Mouse (Mus musculus) kidney, postnatal 25 days (tissue): ENCODE measurements around the gene Pcdh15.

Experiments
- DNase-seq, 2 experiments: peaks; one replicate each; pipeline ENCODE4 v3.0.0; 2021; ENCODE audit warnings: mixed read lengths in 2 of 2

The Pcdh15 gene

DNA sequence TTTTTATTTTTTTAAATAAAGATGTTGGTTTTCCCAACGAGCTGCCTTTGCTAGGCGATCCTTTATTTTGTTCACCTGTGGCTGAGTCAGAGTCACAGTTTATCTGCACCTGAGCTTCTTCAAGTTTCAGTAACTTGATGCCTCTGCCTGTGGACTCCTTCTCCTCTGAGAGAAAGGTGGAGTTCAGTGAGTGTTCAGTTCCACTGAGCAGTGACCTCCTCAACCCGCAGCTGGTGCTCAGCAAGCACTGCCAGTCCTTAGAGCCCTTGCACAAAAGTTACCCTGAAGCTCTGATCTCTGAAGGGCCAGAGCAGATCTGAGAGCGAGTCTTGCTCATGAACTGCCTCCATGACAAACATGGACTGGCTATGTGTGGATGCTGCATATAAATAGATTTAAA is 724.1 kb downstream of the Pcdh15 start:
- DNase-seq, result no peak

- no peak for DNase-seq
Observed at GRCm38 (mm10) chr10:73826354-73826753, 727.2 kb downstream of the Pcdh15 start.

GRCm38 (mm10) chr10:73828781-73829180 is 729.6 kb downstream of the Pcdh15 start:
- DNase-seq, result no peak

- DNase-seq, result no peak
Observed at GRCm38 (mm10) chr10:73844998-73845397, 745.9 kb downstream of the Pcdh15 start.

- DNase-seq, result no peak
Observed at GRCm38 (mm10) chr10:73862181-73862580, 763.0 kb downstream of the Pcdh15 start.

GRCm38 (mm10) chr10:73878055-73878728 is 779.0 kb downstream of the Pcdh15 start:
- no peak for DNase-seq

DNA sequence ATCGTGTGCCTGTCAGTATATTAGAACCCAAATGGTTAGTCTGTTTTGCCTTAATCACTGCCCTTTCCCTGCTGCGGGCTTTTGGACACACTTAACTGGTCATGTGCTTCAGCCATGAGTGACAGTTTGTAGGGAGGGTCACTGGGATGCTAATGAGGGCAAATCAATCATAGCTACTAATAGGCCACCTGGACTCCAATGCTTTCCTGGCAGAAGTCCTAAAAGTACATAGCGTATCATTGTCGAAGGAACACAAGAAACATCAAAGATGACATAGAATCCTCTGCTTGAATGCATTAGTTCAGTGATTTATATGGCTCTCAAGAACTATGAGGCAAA is 779.6 kb downstream of the Pcdh15 start:
- DNase-seq, result no peak

GRCm38 (mm10) chr10:73887771-73888170 is 788.6 kb downstream of the Pcdh15 start:
- DNase-seq, result no peak

GRCm38 (mm10) chr10:73892251-73892650 is 793.1 kb downstream of the Pcdh15 start:
- no peak for DNase-seq

- no peak for DNase-seq
Observed at GRCm38 (mm10) chr10:73896086-73896607, 797.0 kb downstream of the Pcdh15 start.

- no peak for DNase-seq
Observed at GRCm38 (mm10) chr10:73899165-73899564, 800.0 kb downstream of the Pcdh15 start.

DNA sequence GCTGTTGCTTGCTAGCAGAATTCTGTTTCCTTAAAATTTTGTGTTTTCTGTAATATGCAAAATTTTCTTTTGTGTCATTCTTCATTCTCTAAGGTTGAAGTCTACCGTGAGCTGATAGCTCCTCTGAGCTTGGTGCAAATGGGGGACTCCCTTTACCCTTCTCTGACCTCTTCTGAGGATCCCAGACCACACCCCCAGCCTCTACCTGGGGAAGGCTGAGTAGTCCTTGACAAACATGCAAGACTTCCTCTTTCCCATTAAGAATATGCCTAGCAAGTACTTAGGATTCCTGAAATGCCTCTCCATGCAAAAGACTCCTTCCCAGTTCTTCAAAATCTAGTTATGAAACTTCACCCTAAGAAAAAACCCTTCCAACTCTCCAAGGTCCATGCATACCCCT is 808.5 kb downstream of the Pcdh15 start:
- DNase-seq, result no peak

GRCm38 (mm10) chr10:73908568-73908967 is 809.4 kb downstream of the Pcdh15 start:
- no peak for DNase-seq

DNA sequence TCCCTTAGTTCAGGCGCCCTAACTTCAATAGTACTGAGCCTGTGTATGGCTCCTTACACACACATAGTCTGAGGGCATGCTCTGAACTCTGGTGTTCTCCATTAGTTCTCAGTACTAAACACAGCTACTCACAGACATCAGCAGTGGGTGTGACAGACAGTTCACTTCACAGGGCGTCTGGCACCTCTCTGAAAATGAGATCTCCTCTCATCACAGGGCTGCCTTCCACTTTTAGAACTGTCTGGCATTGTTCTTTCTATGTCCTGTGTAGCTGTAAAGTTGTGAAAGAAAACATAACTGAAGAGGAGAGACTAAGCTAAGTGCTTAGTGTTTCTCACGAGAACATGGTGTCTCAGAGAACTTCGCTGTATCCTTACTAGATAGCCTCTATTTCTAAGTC is 816.0 kb downstream of the Pcdh15 start:
- DNase-seq, result no peak

DNA sequence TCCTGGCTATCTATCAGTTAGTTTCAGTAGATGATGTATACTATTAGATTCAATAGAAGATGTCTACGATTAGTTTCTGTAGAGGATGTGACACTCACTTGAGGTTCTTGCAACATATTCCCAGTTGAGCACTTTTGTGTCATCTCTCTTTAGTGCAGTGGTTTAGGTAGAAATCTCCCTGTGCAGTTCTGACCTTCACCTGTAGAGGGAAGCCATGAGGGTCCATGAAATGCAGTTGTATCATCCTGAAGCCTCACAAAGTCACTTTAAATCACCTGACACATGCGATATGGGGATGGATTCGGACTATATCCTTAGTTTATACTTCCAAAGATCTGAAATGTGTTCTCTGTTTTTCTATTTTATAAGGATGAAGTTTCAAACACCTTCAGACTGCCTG is 822.4 kb downstream of the Pcdh15 start:
- peak in 1 of 2 experiments; percentile 7 for DNase-seq

- DNase-seq, result no peak
Observed at GRCm38 (mm10) chr10:73928672-73929071, 829.5 kb downstream of the Pcdh15 start.

- DNase-seq, result no peak
Observed at GRCm38 (mm10) chr10:73929718-73930117, 830.6 kb downstream of the Pcdh15 start.

DNA sequence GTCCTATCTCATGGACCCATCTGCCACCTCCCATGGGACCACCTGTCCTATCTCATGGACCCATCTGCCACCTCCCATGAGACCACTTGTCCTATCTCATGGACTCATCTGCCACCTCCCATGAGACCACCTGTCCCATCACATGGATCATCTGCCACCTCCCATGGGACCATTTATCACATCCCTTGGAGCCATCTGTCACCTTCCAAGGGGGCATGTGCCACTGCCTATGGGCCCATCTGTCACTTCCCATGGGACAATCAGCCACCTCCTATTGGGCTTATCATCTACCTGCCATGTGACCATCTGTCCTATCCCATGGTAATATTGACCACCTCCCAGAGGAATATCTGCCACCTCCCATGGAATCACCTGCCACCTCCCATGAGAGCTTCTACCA is 832.0 kb downstream of the Pcdh15 start:
- no peak for DNase-seq

GRCm38 (mm10) chr10:73931996-73932679 is 833.0 kb downstream of the Pcdh15 start:
- no peak for DNase-seq

GRCm38 (mm10) chr10:73936121-73936520 is 837.0 kb downstream of the Pcdh15 start:
- DNase-seq, result no peak

- no peak for DNase-seq
Observed at GRCm38 (mm10) chr10:73938989-73939388, 839.8 kb downstream of the Pcdh15 start.

DNA sequence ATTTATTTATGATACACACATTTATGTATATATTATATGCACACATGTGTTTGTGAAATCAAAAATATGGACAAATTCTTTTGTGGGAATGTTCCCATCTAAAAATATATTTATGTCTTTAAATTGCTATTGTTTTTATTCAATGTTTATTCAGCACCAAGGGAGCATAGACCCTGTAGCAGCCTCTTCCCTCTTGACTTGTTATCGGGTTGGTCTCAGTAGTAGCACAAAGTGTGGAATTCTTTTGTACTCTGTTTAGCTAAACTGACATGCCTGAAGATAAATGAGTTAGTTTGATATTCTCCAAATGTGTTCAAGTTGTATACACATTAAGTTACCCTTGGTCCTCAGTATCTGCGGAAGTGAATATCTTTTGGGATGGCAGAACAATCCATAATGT is 848.7 kb downstream of the Pcdh15 start:
- DNase-seq, result no peak

DNA sequence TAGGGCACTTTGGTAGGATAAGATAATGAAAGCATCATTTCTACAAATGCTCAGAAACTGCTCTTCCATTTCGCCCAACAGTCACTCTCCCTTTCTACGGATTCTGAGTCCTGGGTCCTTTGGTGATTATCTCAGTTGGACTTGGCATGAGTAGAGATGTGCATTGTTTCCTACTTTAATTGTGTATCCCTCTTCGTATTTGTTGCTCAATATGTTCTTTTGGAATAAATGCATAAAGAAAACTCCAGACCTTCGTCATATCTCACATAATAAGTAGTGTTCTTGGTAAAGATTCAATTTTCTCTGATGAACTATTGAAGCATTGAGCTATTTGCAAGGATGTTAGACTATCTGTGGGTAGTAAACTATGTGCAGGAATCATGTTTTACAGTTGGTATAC is 854.2 kb downstream of the Pcdh15 start:
- DNase-seq, result no peak

DNA sequence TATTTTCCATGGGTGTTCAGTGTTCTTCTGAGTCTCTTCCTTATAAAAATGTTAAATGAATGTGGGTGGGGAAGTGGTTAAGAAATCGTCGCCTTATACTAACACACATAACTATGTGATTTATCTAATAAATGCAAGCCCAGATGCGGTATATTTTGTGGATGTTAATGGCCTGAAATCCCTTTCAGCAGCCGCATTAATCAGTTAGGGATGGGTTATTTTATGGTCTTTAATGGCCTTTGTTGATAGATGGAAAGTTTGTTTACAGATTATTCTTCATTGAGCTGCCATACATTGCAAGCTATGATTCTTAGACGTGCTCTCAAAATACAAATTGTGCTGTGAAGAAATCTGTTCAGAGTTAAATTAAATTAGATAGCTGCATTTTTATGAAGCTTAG is 884.9 kb downstream of the Pcdh15 start:
- no peak for DNase-seq

GRCm38 (mm10) chr10:74008836-74009235 is 909.7 kb downstream of the Pcdh15 start:
- no peak for DNase-seq
